ENCODE assay signal across 7 mouse cellular contexts in genomic region chr11:75679439-75680171, GRCm38 (mm10). TPM values are rescaled to one million over a fixed set of nuclear protein-coding genes. Genes with fewer than 3 reads are reported as not detected.
DNase-seq lines count a peak whose midpoint lies in the region; ATAC-seq and TF ChIP-seq lines count a peak whose summit lies in the region.

No protein-coding gene starts in this region.

- peaks cover 15 to 26% of the 10 kb centered on the region in 2 experiments for H3K36me3 ChIP-seq in MEL (ENCODE audit: control insufficient read depth in 1 of 2, insufficient read depth in 2 of 2, low read length in 2 of 2)
- peaks cover 17% of the 10 kb centered on the region for H3K36me3 ChIP-seq in forebrain, embryonic 13.5 days (ENCODE audit: poor library complexity, severe bottlenecking)

- DNase-seq in MEL (ENCODE audit: low read depth, low spot score) = peak; percentile 85
- peak; percentile 81 for DNase-seq in adrenal gland, postnatal 14 days
- peak; percentile 55 for DNase-seq in heart, postnatal 25 days (ENCODE audit: low spot score)
- DNase-seq in layer of hippocampus, adult 8-10 months (ENCODE audit: low spot score in 2 of 2) = peak; percentile 33 to 57
- peak; percentile 60 for DNase-seq in lung, postnatal 14 days
- peak; percentile 61 for DNase-seq in retina, embryonic 14.5 days (ENCODE audit: low spot score)

- peaks cover 47% of the 10 kb centered on the region for H3K79me2 ChIP-seq in MEL (ENCODE audit: control insufficient read depth, insufficient read depth, low read length, poor library complexity)

- no peak for TF ChIP-seq RAD21 in MEL (IDR thresholded peaks at IDR 0.05; ENCODE audit: low read depth, low read length)

- H3K9me3 ChIP-seq in MEL (replicated peaks; ENCODE audit: insufficient read depth, low read length) = no peaks in the 10 kb centered on the region
- no peaks in the 10 kb centered on the region for H3K9me3 ChIP-seq in forebrain, embryonic 13.5 days (replicated peaks)

- no peak for TF ChIP-seq POLR2A in MEL (IDR thresholded peaks at IDR 0.05; ENCODE audit: control insufficient read depth in 1 of 2, insufficient read depth in 1 of 2, low read depth in 1 of 2, low read length in 2 of 2, poor library complexity in 1 of 2)

- no peaks in the 10 kb centered on the region for H3K27me3 ChIP-seq in MEL (ENCODE audit: control insufficient read depth in 1 of 2, insufficient read depth in 2 of 2, low read length in 2 of 2)
- no peaks in the 10 kb centered on the region for H3K27me3 ChIP-seq in forebrain, embryonic 13.5 days

- peak overlapping the region; percentile 93 for H3K4me2 ChIP-seq in forebrain, embryonic 13.5 days

- TF ChIP-seq EP300 in MEL (IDR thresholded peaks at IDR 0.05; ENCODE audit: low read depth in 1 of 2, low read length in 2 of 2) = no peak

- H3K4me3 ChIP-seq in MEL (ENCODE audit: control insufficient read depth in 1 of 2, insufficient read depth in 1 of 2, low read depth in 2 of 2, low read length in 2 of 2) = peak overlapping the region; percentile 90 to 99
- peak overlapping the region; percentile 99 for H3K4me3 ChIP-seq in forebrain, embryonic 13.5 days

- peak overlapping the region; percentile 86 for H3K27ac ChIP-seq in MEL (ENCODE audit: control insufficient read depth, low read depth, low read length)
- H3K27ac ChIP-seq in forebrain, embryonic 13.5 days = peak overlapping the region; percentile 90

- peak; percentile 18 to 48 (median 20); a peak in 3 of 6 replicates for TF ChIP-seq CTCF in MEL (IDR thresholded peaks at IDR 0.05 in 2 of 3, conservative IDR thresholded peaks at IDR 0.05 in 1 of 3; ENCODE audit: control insufficient read depth in 1 of 3, insufficient read depth in 1 of 3, low read depth in 2 of 3, low read length in 3 of 3, poor library complexity in 1 of 3, severe bottlenecking in 1 of 3)

- H3K9ac ChIP-seq in MEL (ENCODE audit: control insufficient read depth, low read depth, low read length, poor library complexity, severe bottlenecking) = peak overlapping the region; percentile 97
- H3K9ac ChIP-seq in forebrain, embryonic 13.5 days = peak overlapping the region; percentile 96

- H3K4me1 ChIP-seq in MEL (ENCODE audit: control insufficient read depth in 1 of 2, insufficient read depth in 2 of 2, low read length in 2 of 2) = peaks cover 9 to 14% of the 10 kb centered on the region in 2 experiments
- peaks cover 20% of the 10 kb centered on the region for H3K4me1 ChIP-seq in forebrain, embryonic 13.5 days

- ATAC-seq in forebrain, embryonic 13.5 days = peak; percentile 86

- WGBS in forebrain, embryonic 13.5 days = under 1% methylated on average over 43 of the region's 43 CpGs

- intact Hi-C loops in heart, postnatal 25 days (cut with DNase I) = loop anchor here (5.0 kb wide), 1 partner anchor 47 kb away; the partner anchor contains the start of gene Inpp5k

TF ChIP-seq in MEL, 35 proteins besides CTCF, POLR2A, EP300 and RAD21:
- TF ChIP-seq MAZ (IDR thresholded peaks at IDR 0.05; ENCODE audit: low read depth, low read length) = peak; percentile 27; the same call in 1 of the 2 replicates
- TF ChIP-seq USF1 (IDR thresholded peaks at IDR 0.05; ENCODE audit: low read depth, low read length) = no peak
- no peak for TF ChIP-seq MYC (IDR thresholded peaks at IDR 0.05; ENCODE audit: low read depth, low read length)
- no peak for TF ChIP-seq USF2 (IDR thresholded peaks at IDR 0.05; ENCODE audit: borderline replicate concordance in 1 of 2, insufficient read depth in 1 of 2, low read depth in 1 of 2, low read length in 2 of 2)
- no peak for TF ChIP-seq MYB (IDR thresholded peaks at IDR 0.05; ENCODE audit: low read depth, low read length)
- 0 out of 2 replicates have a peak, but pooled peaks have one; percentile 7 for TF ChIP-seq POLR2AphosphoS2 (IDR thresholded peaks at IDR 0.05; ENCODE audit: low read length)
- 0 out of 2 replicates have a peak, but pooled peaks have one; percentile 27 for TF ChIP-seq JUND (IDR thresholded peaks at IDR 0.05; ENCODE audit: low read depth, low read length)
- no peak for TF ChIP-seq TAL1 (IDR thresholded peaks at IDR 0.05; ENCODE audit: low read length)
- TF ChIP-seq CHD1 (IDR thresholded peaks at IDR 0.05; ENCODE audit: low read depth, low read length) = peak; percentile 74; the same call in 1 of the 2 replicates
- no peak for TF ChIP-seq E2F4 (IDR thresholded peaks at IDR 0.05; ENCODE audit: borderline replicate concordance, low read depth, low read length)
- peak; percentile 32 for TF ChIP-seq SIN3A (IDR thresholded peaks at IDR 0.05; ENCODE audit: low read length)
- TF ChIP-seq MXI1 (IDR thresholded peaks at IDR 0.05; ENCODE audit: low read depth, low read length) = peak; percentile 73
- peak; percentile 64 for TF ChIP-seq TBP (IDR thresholded peaks at IDR 0.05; ENCODE audit: low read depth, low read length)
- no peak for TF ChIP-seq NRF1 (IDR thresholded peaks at IDR 0.05; ENCODE audit: insufficient read depth, low read depth, low read length, poor library complexity, severe bottlenecking)

RNA-seq across cellular contexts. Expression of gene Crk, which starts 0.5 kb away (rescaled TPM):
- total RNA-seq in MEL (2012; rRNA removed) = 68.0 and 68.4 TPM in 2 replicates
- polyA plus RNA-seq in MEL (2012; ENCODE audit: insufficient read depth in 1 of 2, insufficient read length in 2 of 2, low read depth in 1 of 2, low replicate concordance in 2 of 2, missing spikeins in 1 of 2) = 10 to 100 TPM; 33.8 to 66.2 TPM
- 100 and 101 TPM in 2 replicates for total RNA-seq in adrenal gland, postnatal 14 days (2021)
- 124 and 133 TPM in 2 replicates for polyA plus RNA-seq in forebrain, embryonic 13.5 days (2015; fragmentation: Nextera tagmentation; extraction: Ambion mirVana)
- 10 to 100 TPM; 81.3 to 88.2 TPM for total RNA-seq in heart, postnatal 25 days (2021)
- 100 to 1,000 TPM; 111 to 128 (median 120) TPM for total RNA-seq in layer of hippocampus, adult 8-10 months (2022)

RNA-seq across cellular contexts. Expression of gene Myo1c, which starts 29.3 kb away (rescaled TPM):
- total RNA-seq in MEL (2012; rRNA removed) = 27.0 and 33.2 TPM in 2 replicates
- 10 to 100 TPM in 1 of 2 experiments, not detected in 1; 45.6 TPM for polyA plus RNA-seq in MEL (2012; ENCODE audit: insufficient read depth in 1 of 2, insufficient read length in 2 of 2, low read depth in 1 of 2, low replicate concordance in 2 of 2, missing spikeins in 1 of 2)
- total RNA-seq in adrenal gland, postnatal 14 days (2021) = 148 and 155 TPM in 2 replicates
- 6.1 and 6.9 TPM in 2 replicates for polyA plus RNA-seq in forebrain, embryonic 13.5 days (2015; fragmentation: Nextera tagmentation; extraction: Ambion mirVana)
- 100 to 1,000 TPM; 119 to 132 TPM for total RNA-seq in heart, postnatal 25 days (2021)
- total RNA-seq in layer of hippocampus, adult 8-10 months (2022) = 10 to 100 TPM; 17.0 to 24.3 (median 20.5) TPM

RNA-seq across cellular contexts. Expression of gene Inpp5k, which starts 48.8 kb away (rescaled TPM):
- total RNA-seq in MEL (2012; rRNA removed) = 15.2 and 16.4 TPM in 2 replicates
- polyA plus RNA-seq in MEL (2012; ENCODE audit: insufficient read depth in 1 of 2, insufficient read length in 2 of 2, low read depth in 1 of 2, low replicate concordance in 2 of 2, missing spikeins in 1 of 2) = 10 to 100 TPM in 1 of 2 experiments, not detected in 1; 28.7 TPM
- 32.3 and 41.8 TPM in 2 replicates for total RNA-seq in adrenal gland, postnatal 14 days (2021)
- polyA plus RNA-seq in forebrain, embryonic 13.5 days (2015; fragmentation: Nextera tagmentation; extraction: Ambion mirVana) = 32.7 and 33.8 TPM in 2 replicates
- 10 to 100 TPM; 27.8 to 29.8 TPM for total RNA-seq in heart, postnatal 25 days (2021)
- 10 to 100 TPM; 45.1 to 54.5 (median 50.2) TPM for total RNA-seq in layer of hippocampus, adult 8-10 months (2022)

RNA-seq across cellular contexts. Expression of gene Ywhae, which starts 53.1 kb away (rescaled TPM):
- 303 and 356 TPM in 2 replicates for total RNA-seq in MEL (2012; rRNA removed)
- polyA plus RNA-seq in MEL (2012; ENCODE audit: insufficient read depth in 1 of 2, insufficient read length in 2 of 2, low read depth in 1 of 2, low replicate concordance in 2 of 2, missing spikeins in 1 of 2) = 100 to 1,000 TPM; 755 to 855 TPM
- 585 and 641 TPM in 2 replicates for total RNA-seq in adrenal gland, postnatal 14 days (2021)
- polyA plus RNA-seq in forebrain, embryonic 13.5 days (2015; fragmentation: Nextera tagmentation; extraction: Ambion mirVana) = 1,451 and 1,470 TPM in 2 replicates
- total RNA-seq in heart, postnatal 25 days (2021) = 100 to 1,000 TPM; 555 to 568 TPM
- total RNA-seq in layer of hippocampus, adult 8-10 months (2022) = 1,000 to 10,000 TPM; 1,071 to 1,270 (median 1,168) TPM

Comparison
In these comparisons a context has a peak if more than half of its experiments do, and no peak if none do; other contexts are left out.
1. Peak in every context shown above with its lines: DNase-seq, ATAC-seq, H3K4me3 ChIP-seq and H3K27ac ChIP-seq.